Mouse (Mus musculus) monocyte, adult 5-6 weeks (primary cell): ENCODE measurements at regions not wholly inside any gene's neighbourhood (a gene's known extent, or its start where the extent isn't known, plus 50 kb on each side); places are given as distances from the start of the nearest gene placed in this dataset.

Experiments used
- ATAC-seq: fragments of 153-309, 156-312 bp; replicated peaks from 2 replicates; pipeline ENCODE4 v1.8.0; 2017; ENCODE audit warnings: mild to moderate bottlenecking; ENCODE audit not compliant: low TSS enrichment, insufficient number of reproducible peaks, severe bottlenecking, poor library complexity, low FRiP score

GRCm38 (mm10) chr19:36227418-36228160, 107.7 kb upstream of the Ankrd1 start:
- no peak for ATAC-seq

DNA sequence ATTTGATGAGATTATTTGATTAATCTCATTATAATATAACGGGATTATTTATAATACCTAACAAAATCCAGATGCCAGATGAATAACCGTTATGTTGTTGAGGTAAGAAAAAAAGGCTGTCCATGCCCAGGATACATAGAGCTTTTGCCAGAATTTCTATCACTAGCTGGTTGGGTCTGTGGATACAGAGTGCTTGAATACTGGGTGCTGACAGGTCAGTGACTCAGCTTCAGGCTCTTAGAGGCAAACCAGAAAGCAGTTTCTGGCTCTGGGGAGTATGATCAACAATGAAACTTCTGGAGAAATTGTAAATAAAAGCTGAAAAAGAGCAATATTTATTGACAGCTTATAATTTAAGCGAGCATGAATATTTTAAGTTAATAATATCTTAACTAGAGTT, 109.4 kb upstream of the Ankrd1 start:
- ATAC-seq: no peak

DNA sequence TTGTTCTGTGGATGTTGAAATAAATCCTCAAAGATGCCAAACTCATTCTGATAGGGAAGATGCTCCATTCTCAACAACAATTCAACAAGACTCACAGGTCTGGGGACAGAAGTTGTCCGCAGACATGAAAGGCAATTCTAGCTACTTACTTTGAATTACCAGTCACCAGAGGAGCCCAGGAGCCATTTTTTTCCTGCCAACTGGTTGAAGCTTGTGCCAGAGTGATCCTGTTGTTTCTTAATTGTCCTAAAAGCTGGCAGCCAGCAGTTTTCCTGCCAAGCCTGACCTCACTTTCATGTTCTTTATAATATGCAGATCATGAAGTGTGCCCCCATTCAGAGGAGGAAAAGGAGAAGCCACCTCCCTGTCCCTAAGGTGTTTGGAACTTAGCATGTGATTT, 110.0 kb upstream of the Ankrd1 start:
- no peak for ATAC-seq

GRCm38 (mm10) chr19:36235131-36235530, 113.0 kb upstream of the Pcgf5 start:
- no peak for ATAC-seq

DNA sequence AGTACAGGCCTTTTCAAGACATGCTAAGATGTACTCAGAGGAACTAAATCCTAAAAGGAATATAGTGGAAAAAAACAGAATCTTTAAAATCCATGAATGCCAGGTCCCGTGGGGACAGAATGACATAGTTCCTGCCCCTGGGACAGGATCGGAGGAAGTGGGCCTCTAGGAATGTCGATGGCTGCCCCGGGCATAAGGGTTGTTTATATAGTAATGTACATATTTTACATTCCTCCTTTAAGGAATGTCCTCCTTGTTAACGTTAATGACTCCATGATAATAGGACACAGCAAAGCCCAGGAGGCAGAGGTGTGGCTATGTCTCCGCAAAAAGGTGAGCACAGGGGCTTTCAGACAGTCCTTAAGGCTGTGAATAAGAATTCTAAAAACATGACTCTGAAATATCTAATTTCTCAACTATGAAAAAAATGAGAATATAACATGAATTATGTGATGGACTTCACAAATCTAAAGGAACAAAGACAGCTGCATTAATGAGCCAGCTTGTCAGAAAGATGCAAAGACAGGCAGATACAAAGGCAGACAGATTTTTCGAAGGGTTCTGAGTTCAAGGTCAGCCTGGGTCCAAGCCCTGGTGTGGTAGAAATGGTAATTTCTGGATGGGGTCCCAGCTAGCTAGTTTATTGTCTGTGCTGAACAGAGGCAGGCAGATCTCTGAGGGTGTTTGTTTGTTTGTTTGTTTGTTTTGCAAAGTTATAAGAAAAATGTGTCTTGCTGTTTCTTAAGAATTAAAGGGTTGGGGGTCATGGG, 111.3 kb upstream of the Pcgf5 start:
- no peak for ATAC-seq

DNA sequence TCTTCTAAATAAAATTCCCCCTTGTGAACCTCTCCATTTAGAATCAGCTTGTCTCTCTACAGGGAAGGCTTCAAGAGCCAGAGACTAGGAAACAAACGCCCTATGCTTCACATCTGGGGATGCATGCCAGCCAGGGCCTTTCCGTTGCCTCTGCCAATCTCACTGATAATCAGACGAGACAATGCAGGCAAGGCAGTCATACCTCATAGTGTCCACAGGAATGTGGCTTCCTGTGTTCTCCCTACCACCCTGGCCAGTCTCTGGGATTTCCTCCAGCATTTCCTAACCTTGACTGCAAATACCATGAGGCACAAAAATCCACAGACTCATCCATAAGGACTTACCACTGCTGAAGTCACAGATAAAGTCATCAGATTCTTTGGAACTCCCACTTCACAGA, 110.4 kb upstream of the Pcgf5 start:
- no peak for ATAC-seq

DNA sequence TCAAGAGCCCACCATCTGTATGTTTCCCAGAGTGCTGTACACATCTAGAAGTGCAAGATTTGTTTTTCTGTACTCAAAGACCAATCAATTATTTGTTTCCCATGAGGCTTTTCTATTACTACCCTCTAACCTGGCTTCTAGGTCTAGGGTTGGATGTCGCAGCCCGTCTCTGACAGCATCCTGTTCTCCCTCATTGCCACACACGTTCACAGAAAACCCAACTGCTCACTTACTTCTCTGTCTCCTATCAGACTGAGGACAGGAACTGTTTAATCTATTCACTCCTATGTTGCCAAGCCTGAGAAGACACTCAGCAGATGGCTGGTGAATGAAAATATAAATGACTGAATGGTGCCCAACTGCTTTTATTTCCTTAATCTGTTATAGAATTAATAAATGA, 109.6 kb upstream of the Pcgf5 start:
- no peak for ATAC-seq

GRCm38 (mm10) chr19:36242396-36242795, 105.7 kb upstream of the Pcgf5 start:
- ATAC-seq: no peak

DNA sequence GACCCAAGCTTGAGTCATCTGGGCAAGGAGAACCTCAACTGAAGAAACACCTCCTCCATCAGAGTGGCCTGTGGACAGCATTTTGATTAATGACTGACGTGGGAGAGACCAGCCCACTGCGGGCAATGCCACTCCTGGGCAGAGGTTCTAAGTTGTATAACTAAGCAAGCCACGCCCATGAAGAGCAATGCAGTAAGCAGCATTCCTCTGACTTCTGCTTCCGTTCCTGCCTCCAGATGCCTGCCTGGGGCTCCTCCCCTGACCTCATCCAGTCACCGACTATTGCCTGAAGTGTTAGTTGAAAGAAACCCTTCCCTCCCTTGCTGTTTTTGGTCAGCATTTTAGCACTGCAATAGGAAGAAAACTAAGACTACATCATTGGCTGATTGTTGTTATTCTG, 105.2 kb upstream of the Pcgf5 start:
- ATAC-seq: no peak

DNA sequence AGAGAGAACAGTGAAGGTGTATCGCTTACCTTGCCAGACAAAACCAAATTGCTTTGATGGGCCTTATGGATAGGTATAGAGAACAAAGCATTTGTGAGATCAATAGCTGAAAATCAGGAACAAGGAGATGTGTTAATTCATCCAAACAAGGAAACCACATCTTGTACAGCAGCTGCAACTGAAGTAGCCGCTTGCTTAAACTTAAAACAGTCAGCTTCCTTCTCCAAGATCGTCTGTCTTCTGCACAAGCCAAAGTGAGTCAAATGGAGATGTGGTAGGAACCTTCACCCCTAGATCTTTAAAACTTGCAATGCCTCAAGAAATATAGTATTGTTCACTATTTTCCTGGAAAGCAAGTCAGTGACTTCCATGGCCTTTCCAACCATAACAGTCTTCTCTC, 95.6 kb upstream of the Pcgf5 start:
- no peak for ATAC-seq

DNA sequence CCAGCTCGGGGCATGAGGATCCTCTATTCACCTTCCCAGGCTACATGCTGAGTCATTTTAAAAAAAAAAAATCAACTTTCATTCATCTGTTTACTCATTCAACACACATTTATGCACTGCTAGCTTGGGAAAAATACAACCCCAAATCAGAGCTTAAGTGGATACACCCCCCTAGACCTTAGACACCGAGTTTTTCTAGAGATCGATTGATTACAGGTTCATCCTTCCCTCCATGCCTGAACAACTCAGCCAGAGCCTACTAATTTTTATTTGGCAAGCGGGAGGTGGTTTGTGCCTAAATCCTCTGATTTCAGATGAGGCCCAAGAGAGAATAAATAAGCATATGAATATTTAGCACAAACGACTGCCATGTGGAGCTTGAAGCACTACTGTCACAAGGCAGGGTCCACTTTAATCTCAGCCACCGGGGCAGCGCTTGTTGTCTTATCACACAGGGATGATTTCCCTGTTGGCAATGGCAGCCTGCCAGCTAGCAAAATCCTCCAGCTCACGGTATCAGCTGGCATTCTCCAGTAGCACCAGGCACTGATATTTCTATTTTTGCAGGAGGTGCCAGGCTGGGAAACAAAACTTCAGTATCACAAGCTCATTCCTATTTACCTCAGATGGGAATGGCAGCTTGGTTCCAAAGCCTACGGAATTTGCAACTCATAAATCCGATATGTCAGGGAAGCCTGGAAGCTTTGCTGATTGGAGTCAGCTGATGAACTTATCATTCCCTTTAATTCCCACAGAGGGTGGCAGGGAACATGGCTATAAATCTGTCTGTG, 90.2 kb upstream of the Pcgf5 start:
- ATAC-seq: no peak

- ATAC-seq: no peak
Measured at GRCm38 (mm10) chr19:36261819-36262218, 86.3 kb upstream of the Pcgf5 start.

DNA sequence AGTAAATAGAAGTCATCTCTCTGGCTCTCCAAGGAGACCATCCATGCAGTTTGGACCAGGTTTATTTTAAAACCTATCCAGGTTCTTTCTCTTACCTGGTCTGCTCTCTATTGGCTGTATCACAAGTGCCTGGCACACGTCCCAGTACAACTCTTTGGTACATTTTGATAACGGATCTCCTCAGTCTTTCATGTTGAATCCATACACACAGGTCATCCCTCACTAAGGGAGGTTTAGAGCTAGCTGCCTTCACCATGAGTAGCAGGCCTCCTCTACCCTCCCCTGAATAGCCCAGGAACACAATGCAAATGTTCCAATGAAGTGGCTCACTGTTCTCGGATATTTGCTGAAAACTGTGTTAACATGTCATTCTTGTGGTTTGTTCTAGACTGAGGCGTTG, 84.2 kb upstream of the Pcgf5 start:
- ATAC-seq: no peak

DNA sequence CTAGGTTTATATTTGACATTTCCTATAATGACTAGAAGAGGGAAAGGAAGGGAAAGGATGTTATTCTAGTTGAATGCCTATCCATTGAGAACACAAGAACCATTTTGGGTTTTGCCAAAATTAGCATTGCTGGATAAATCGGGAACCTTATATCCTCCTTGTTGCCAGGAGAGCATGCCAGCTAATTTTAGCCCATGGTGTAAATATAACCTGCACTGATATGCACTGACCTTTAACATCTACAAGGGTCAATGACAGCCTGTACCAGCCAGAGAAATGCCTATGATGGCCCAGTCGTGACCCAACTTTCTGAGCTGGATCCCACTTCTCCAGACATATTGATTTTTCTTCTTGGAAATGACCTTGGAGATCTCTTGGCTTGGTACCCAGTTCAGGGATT, 83.7 kb upstream of the Pcgf5 start:
- no peak for ATAC-seq

DNA sequence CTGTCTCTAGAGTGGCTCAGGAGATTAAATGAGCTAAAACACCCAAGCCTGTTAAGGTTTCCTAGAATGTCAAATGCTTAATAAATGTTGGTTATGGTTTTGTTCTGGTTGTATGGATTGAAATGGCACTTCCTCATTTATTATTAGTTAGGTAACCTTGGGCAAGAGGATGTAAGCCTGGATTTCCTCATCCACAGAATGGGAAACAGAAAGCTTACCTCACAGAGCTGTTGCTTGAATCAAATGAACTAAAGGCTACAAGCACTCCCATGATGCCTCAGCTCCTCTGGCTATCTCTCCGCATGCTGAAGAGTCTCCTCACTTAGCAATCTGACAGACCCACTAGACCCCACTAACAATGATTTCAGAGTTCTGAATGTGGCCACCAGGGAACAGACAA, 82.8 kb upstream of the Pcgf5 start:
- no peak for ATAC-seq

GRCm38 (mm10) chr19:36266346-36266745, 81.8 kb upstream of the Pcgf5 start:
- ATAC-seq: no peak

GRCm38 (mm10) chr19:36273466-36273865, 74.6 kb upstream of the Pcgf5 start:
- ATAC-seq: no peak

- ATAC-seq: no peak
Measured at GRCm38 (mm10) chr19:36285465-36285864, 62.6 kb upstream of the Pcgf5 start.

DNA sequence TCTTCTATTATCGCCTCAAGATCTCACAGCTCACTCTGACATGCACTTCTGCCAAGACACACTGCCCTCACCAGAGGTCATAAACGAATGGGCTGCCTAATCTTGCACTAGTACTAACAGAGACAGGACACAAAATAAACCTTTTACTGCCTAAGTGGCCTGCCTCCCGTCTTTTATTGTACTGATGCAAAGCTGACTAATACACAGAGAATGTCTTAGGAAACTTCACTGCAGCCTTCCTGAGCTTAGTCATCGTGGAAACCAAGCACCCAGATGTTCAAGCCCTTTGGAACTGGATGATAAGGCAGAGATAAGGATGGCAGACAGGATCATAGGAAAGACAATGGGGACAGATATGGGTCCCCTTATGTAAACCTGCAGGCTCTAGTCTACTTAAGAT, 57.3 kb upstream of the Pcgf5 start:
- no peak for ATAC-seq
